Mouse (Mus musculus): ENCODE measurements at regions not wholly inside any gene's neighbourhood (a gene's known extent, or its start where the extent isn't known, plus 50 kb on each side); places are given as distances from the start of the nearest gene placed in this dataset.

DNA sequence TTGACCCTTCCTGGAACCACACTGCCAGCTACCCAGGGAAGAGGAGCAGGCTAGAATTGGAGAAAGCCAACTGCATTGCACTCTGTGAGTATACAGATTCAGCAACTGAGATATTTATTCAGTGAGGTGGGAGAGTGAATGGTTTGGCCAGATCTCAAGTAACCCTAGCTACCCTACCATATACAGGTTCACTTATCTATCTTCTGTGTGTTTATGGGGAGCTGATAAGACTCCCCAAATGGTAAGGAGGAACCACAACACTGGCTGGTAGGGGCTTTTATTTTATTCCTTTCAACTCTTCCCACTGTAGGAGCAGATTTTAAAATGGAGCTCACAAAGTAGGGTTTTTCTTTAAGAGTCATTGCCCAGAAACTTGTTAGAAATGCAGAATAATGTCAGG, 62.9 kb downstream of the Arrdc3 start:
- DNase-seq (ENCODE audit: low spot score in 2 of 2): no peak

DNA sequence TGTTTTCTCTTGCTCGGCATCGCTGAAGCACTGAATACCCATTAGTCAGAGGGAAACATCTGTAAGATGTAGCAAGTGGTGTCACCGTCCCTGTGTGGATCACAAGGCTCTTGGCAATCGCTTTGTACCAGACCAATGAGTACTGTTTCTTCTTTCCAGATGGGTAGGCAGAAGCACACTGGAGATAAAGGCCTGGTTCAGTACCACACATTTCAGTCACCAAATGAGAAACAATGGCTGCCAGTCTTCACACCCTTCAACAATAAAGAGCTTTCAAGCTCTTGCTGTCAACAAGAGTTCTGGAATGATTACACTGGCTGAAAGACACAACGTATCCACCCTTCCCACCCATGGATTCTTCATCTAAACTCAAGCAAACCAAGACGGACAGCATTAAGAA, 64.5 kb downstream of the Arrdc3 start:
- DNase-seq (ENCODE audit: low spot score in 2 of 2): no peak

DNA sequence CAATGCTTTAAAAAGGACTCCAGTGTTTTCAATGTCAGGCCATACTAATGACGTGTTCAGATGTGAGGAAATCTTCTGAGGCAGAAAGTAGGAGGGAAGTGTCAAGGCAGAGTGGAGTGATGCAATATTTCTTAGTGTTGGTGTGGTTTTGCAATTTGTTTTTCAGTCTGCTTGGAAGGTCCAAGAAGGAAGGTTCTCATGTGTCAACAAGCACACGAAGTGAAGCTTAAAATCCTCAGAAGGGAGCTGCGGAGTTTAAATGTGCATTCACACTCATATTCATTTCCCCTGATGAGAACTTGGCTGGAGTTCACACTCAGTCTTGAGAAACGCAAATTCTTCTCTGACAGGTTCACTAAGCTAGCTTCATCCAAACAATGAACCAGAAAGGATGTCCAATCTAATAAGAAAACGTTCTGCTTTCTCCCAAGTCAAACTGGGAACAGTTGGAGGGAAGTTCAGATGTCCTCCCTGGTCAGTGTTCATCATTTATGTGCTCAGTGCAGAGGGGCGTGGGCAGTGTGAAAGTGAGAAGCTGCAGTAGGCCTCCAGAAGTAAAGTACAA, 66.0 kb downstream of the Arrdc3 start:
- DNase-seq (ENCODE audit: low spot score in 2 of 2): no peak

DNA sequence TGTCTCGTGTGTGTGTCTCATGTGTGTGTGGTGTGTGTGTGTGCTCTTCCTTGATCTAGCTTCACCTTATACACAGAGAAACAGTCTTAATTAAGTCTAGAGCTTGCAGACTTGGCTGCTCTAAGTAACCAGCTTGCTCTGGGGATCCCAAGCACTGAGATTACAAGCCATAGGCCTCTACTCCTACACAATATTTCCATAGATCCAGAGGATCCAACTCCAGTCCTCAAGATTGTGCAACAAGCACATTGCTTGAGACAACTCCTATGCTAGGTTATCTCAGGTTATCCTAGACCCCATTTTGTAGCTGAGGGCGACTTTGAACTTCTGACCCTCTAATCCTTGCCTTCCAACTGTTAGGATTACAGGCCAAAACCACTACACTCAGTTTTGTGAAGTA, 67.1 kb downstream of the Arrdc3 start:
- DNase-seq (ENCODE audit: low spot score in 2 of 2): no peak

DNA sequence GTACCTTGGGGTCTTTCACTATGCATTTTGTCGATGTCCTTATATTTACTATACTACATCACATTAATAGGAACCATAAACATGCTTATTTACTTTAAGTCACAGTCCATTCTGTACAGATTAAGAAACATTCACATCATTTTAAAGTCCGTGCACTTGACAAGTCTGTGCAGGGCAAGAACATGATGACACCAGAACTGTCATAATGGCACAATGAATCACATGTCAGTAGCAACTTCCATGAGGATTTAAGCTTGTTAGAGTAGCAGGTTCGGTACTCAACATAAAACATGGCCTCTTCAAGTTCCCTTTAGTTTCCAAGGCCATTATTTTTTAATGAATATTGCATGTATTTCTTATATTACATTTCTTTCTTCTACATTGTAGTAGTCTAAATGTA, 67.6 kb downstream of the Arrdc3 start:
- DNase-seq (ENCODE audit: low spot score in 2 of 2): no peak

DNA sequence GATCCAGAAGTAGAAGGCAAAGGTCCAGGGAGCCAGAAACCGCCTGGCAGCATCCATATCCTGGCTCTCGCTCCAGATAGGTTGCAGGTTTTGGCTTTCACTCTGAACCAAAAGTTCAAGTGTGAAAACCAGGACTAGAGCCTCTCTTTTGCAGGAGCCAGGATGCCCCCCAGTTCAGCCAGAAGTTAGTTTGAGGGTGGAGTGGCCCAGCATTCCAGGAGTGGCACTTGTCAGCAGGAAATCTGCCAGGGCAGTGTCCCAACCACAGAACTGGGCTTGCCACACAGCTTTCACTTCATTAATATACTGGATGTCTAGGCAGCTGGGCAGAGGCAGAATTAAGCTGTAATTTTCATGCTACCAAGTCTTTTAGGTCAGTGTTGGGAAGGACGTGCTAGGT, 68.1 kb downstream of the Arrdc3 start:
- DNase-seq (ENCODE audit: low spot score in 2 of 2): no peak

DNA sequence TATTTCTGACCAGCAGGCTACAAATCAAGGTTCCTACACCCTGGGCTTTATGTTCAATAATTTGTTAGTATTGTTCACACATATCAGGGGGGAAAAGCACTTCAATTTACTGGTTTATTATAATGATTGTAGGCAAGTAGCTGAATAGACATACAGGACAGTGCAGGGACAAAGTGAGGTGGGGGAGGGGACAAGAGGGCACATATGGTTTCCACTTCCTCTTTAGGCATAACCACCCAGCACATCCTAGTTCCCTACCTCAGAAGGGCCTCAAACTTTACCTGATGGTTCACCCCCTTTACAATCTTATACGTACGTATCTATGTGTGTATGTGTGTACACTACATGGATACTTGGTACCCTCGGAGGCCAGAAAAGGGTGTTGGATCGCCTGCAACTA, 69.7 kb downstream of the Arrdc3 start:
- no peak for DNase-seq (ENCODE audit: low spot score in 2 of 2)

DNA sequence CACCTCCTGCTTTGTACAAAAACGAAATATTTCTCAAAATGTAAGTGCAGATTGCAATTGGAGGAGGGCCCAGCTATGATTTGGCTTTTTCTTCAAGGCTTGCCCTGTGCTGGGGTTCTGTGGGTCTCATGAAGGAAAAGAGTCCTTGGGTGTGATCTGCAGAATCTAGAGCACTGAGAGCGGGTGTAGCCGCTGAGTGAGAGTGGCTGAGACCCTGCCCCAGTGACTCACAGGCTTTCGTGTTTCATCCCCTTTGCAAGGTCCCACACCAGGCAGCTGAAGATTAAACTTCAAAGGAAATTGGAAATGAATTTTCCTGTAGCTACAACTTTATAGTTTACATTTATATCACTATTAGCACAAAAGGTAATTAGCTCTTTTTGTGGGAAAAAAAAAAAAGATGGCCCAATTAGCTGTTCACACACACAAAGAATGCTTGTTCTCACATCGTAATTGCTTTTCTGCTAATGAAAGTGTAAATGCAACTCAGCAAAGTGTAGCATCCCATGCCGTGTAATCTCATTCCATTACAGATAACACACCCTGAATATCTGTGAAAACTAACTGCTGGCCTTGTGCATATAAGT, 71.0 kb downstream of the Arrdc3 start:
- no peak for DNase-seq (ENCODE audit: low spot score in 2 of 2)

DNA sequence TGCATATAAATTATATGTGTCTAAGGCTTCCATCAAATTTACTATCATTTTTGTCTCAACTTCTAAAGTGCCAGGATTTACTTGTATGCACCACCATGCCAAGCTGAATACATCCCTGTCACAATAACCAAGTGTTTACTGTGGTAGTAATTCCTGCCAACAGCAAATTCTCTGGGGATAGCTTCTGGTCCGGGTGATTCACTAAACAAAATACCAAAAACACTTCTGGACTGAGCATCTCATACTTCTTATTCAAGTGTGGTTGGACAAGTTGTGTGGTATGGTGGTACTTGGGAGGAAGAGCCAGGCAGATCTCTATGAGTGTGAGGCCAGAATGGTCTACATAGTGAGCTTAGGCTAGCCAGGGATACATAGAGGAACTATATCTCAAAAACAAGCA, 73.8 kb downstream of the Arrdc3 start:
- no peak for DNase-seq (ENCODE audit: low spot score in 2 of 2)

DNA sequence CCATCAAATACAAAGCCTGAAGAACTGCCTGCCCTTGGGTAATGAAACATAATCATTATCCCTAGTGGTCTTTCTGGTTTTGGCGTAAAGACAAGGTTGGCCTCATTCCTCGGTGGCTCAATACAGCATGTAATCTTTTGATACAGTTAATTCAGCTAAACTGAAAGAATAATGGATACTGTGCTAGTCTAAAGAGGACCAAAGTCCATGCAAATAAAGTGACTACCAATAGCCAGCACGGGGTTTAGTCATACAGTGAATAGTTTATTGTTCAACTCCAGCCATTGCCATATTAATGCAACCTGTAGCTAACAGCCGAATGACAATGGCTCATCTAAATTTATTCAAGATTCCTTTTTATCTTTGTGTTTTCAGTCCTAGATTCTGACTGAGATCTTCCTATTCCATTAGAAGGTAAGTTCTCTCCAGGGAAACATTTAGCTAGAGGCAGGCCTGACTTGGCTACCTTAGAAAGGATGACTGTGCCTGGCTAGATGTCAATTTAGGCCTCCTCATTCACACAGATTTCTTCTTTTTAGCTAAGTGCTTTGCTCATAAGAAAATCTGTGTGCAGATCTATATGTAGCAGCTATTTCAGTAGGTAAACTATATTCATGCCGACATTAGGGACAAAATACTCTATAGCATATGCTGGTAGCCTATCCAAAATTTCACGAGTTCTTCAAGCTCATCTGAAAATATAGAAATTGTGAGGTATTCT, 74.4 kb downstream of the Arrdc3 start:
- DNase-seq (ENCODE audit: low spot score in 2 of 2): no peak

DNA sequence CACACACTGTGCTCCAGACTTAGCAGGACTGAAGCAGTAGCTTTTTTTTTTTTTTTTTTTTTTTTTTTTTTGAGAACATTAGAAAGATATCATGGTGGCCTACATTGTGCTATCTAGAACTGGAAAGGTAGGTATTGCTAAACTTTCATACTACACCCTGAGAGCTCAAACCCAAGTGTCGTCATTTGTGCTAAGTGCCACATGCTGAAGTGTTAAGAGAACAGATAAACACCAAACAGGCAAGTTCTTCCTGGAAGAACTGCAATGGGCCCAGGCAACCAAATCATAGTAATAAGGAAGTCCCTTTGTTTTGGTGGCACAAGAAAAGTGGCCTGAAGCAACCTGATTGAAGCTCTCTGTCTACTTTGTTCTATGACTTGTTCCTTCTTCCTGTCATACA, 76.6 kb downstream of the Arrdc3 start:
- no peak for DNase-seq (ENCODE audit: low spot score in 2 of 2)

DNA sequence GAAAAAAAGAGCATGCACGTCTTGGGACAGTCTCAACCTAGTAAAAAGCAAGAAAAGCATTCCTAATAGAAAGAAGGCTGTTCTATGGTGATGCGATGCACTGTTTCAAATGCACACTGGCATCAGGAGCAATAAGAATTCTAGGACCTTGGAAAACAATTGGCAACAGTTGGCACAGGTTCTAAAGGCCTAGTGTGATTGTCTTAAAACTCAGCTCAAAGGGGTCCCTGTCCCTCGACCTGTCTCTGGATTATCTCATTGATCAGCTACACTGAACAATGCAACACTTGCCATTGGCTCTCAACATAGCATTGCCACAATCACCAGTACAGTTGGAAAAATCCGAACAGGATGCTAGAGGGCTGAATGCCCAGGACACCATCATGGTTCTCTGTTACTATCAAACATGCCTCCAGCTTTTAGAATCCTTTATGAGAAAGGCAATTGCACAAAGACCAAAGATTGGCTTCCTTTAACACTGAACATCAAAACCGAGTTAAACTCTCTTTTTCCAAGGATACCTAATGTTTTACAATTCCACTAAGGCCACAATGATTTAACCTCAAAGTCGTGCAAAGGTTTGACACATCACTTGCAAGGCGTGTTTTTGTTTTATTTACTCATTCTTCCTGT, 78.9 kb downstream of the Arrdc3 start:
- no peak for DNase-seq (ENCODE audit: low spot score in 2 of 2)

DNA sequence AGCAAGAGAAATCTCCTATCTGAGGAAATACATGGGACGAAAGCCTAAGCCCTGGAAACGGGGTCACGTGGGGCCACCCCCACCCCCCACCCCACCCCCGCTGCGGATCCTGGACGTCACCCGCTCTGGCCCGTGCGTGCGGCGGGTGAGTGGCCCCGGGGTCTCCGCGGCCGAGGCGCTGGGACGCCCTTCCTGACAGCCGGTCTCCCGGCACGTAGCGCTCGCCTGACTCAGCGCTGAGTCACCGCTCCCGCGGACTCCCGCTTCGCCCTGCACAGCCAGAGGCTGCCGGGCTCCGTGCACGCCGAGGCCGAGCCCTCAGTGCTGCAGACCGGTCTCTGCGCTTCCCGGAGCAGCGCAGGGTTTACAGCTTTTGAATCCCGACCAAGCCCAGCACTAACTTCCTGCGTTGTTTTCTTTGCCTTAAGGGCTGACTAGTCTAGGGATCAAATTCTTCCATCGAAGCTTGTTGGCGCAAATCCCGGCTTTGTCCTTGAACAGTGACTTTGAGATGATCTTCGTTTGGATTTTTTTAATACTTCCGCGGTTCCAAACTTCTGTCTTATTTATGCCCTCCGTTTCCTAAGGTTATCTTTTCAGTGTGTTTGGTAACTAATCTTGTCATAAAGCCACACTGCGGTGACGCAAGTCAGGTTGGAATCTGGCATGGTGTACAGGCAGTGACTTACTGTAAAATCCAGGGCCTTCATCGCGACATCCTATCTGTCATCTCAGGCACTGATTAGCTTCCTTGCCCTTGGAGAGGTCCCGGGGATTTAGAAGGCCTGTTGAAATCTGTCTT, 79.8 kb downstream of the Arrdc3 start:
- peak in 1 of 2 experiments; percentile 37 for DNase-seq (ENCODE audit: low spot score in 2 of 2)

DNA sequence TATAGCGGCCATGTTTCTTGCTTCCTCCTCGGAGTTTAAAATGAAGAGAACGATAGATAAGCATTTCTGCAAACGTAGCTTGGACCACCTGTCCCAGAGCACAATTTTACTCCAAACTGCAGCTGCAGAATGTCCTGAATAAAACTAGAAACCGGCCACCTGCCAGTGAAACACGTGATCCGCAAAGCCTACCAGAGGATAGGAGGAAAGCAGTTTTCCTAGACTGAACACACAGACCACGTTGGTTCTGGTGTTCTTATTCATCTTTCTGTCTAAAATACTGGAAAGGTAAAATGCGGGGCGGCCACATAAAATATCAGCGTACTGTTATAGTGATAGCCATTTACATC, 80.4 kb downstream of the Arrdc3 start:
- DNase-seq (ENCODE audit: low spot score in 2 of 2): no peak

DNA sequence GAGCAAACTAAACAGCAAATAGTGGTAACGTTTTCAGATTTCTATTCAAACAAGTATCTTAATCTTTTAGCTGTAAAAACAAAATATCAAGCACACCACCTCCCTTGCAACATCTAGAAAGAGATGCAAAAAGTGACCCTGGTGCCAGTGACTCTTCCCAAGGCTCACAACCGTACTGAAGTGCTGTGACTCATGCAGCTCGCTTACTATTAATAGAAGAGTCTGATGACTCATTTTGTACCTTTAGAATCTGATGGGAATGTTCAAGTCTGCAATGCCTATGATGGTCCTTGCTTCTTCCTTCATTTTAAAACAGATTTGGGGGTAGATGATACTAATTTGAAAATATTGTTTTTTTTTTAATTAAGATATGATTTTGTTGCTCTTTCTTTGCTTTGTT, 88.5 kb downstream of the Arrdc3 start:
- DNase-seq (ENCODE audit: low spot score in 2 of 2): no peak

DNA sequence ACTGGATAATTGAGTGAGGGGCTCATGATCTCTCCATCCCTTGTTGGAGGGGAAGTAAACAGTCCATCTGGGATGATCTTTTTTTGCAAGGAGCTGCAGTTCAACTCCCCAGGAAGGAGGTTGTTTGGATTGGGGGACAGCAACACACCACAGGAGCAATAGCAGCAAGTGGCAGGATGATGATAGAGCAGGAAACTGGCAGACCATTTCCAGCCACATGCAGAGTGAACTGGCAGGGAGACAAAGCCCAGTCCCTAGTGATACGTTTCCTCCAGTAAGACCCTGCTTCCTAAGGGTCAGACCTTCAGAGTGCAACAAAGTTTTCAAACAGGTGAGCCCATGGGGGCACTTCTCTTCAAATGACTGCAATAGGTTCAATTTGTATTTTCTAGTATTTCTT, 91.2 kb downstream of the Arrdc3 start:
- no peak for DNase-seq (ENCODE audit: low spot score in 2 of 2)

DNA sequence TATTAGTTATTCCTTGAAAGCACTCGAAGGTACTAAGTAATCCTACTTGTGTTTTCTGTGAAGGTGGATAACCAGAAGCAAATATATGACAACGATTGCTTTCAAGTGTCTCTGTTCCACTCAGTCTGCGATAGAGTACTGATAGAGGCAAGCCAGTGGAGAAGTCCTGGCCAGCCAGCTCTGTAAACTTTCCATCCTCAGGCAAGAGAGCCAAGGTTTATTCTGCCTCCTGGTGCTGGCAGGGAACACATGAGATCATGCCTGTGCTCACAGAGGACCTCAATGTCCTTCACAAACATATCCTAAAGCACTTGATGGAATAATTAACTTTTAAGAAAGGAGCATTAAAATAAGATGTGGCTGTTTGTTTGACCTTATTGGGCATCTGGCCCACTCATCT, 94.1 kb downstream of the Arrdc3 start:
- DNase-seq (ENCODE audit: low spot score in 2 of 2): no peak

DNA sequence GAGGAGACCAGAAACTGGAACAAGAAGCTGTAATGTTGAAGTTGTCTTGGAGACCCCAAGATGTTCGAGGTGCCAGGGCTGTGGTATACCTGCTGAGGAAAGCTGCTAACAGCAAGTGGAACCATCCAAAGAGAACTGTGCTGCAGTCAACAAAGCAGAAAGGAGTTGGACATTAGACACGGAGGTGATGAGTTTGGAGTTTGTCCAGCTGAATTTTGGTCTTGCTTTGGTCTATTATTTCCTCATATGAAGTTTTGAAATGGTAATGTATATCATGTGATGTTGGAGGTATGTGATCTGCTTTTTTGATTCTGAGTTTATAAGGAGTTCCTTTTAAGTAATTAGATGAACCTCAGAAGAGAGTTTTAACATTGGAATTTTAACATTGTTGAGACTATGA, 98.0 kb downstream of the Arrdc3 start:
- no peak for DNase-seq (ENCODE audit: low spot score in 2 of 2)

DNA sequence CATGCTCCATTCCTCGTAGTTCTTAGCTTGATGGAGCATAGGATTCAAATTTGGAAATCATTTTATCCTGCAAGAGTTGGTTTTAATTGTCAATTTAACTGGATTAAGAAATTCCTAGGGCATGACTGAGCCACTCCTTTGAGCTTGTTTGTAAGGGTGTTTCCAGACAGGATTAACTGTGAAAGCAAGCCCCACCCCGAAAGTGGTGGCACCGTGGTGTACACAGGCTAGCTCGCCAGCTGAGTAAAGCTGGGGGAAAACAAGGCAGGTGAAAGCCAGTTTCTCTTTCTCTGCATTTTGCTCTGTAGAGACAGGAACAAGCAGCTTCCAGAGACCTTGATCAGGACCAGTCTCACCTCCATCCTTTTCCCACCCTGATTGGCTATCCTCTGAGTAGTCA, 103.5 kb downstream of the Arrdc3 start:
- no peak for DNase-seq (ENCODE audit: low spot score in 2 of 2)

DNA sequence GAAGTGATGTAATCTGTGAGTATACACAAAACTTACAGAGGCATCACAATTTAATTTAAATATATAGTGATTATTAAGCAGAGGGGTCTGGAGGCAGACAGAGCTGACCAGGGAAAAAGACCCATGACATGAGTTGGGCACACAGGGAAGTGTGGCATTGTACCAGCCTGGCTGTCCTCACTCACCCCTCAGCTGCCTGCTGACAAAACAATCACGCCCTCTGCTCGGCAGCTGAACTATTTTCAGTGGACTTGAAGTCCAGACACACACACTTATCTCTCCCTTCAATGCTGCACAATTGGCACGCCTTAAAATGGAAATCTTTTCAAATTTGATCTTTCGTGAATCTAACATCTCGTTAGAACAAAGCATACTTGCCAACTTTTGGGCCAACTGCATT, 106.6 kb downstream of the Arrdc3 start:
- DNase-seq (ENCODE audit: low spot score in 2 of 2): no peak

DNA sequence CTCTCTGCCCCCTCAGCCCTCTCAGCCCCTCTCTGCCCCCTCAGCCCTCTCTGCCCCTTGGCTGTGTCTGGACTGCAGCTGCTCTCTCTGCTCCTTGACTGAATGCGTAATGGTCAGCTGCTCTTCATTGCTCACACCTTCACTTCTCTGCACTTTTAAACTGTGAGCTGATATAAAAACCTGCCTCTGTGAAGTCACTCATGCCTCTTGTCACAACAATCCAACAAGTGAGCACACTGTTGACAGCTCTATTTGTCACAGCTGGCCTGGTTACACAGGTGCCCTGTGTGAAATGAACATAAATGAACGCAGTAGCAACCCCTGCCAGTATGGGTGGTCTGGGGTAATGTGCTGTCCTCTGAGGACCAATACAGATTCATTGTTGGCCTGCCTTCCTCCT, 109.2 kb downstream of the Arrdc3 start:
- DNase-seq (ENCODE audit: low spot score in 2 of 2): no peak

All from frontal cortex, postnatal 14 days (tissue).